Mouse (Mus musculus) CH12F3 (cell line): ENCODE data around the gene Ttc28.

Experiments used
- in situ Hi-C: fragments of 300-500 bp; cut with MboI; formaldehyde crosslinking; loops from 2 replicates; pipeline ENCODE4 v1.14.3; 2020; ENCODE audit warnings: low sequenced_read_pairs

Ttc28 gene

DNA sequence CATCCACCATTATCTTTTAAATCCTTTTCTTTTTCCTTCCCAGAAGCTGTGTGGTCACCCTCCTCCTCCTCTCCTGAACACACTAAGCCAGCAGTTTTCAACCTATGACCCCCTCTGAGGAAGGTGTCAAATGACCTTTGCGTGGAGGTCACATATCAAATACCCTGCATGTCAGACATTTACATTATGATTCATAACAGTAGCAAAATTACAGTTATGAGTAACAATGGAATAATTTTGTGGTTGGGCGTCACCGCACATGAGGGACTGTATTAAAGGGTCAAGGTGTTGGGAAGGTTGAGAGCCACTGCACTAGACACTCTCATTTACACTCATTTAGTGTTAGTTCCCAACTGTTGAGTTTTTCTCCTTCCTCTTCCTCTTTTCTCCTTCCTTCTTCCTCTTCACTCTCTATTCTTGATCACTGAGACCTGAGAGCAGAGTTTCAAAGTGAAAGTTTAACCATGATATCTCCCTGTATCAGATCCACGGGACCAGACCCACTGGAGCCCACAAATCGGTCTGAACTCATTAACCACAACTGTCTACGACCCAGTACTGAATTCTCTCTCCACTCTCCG lies 245.1 kb downstream of the Ttc28 start:
- in situ Hi-C loops: no loop called here

- in situ Hi-C loops: no loop called here
Observed at GRCm38 (mm10) chr5:111125746-111126145, 246.1 kb downstream of the Ttc28 start.

DNA sequence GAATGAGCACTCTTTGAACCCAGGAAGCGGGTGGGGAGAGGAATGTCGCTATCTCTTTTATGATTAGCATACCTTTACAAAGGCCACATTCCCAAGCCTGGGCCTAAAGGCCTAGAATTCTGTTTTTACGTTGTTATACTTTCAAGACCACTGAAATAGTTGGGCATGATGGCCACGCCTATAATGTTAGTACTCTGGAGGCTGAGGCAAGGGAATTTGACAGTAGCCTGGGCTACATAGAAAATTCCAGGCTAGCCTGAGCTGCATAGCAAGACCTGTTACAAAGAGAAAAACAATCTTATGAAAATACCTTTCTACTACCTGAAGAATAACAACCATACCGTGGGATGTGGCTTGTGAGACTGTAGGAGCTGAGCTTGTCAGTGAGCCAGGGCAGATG lies 248.2 kb downstream of the Ttc28 start:
- in situ Hi-C loops: no loop called here

DNA sequence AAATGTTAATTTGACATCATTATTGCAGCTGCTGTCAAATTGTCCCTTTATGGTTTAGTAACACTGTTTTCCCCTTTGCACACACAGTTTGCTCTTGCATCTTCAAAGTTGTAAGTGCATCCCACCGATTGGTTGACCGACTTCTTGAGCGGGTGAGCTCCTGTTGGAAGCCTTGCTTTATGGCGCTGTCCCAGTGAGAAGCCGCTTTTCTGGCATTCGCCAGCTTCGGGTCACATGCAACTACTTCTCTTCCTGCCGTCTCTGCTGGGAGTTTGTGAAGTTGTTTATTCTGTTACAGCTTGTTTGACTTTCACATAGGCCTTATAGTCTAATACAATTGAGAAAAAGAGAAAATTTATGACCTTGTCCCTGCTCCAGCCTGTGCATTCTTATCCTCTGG lies 250.5 kb downstream of the Ttc28 start:
- in situ Hi-C loops: no loop called here

DNA sequence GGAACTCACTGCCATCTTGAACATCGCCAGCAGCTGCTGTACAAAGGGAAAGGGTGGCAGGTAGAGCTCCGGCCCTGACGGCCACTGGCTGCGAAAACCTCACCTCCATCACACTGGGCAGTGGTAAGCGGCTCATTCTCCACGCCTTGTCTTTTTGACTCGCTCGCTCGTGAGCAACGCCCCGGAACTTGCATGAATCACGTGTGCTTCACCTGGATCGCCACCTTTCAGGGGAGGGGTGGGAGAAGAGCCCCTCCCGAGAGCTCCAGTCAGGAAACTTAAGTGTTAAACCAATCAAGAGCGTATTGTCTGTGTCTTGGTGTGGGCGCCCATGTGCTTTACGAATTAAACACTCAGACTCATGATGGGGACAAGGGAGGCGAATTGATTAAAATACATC lies 252.0 kb downstream of the Ttc28 start:
- in situ Hi-C loops: no loop called here

DNA sequence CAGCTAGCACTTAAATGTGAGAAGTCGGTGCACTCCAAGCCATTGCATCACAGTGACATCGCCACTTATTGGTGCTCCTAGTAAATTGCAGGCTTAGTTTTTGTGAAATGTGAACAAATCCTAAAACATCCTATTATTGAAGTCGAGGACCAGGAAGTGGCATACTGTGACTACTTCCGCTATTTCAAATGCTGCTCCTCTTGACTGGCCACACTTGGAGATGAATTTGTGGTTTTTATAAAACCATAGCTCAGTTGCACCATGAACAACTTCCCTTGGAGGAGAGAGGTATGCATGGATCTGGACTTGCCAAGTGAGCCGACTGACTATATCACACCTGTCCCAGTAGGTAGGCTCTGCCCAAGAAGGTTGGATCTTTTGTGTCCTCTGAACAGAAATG lies 253.5 kb downstream of the Ttc28 start:
- in situ Hi-C loops: no loop called here

GRCm38 (mm10) chr5:111133754-111134153 lies 254.2 kb downstream of the Ttc28 start:
- in situ Hi-C loops: no loop called here

- in situ Hi-C loops: no loop called here
Observed at GRCm38 (mm10) chr5:111137283-111137682, 257.7 kb downstream of the Ttc28 start.

DNA sequence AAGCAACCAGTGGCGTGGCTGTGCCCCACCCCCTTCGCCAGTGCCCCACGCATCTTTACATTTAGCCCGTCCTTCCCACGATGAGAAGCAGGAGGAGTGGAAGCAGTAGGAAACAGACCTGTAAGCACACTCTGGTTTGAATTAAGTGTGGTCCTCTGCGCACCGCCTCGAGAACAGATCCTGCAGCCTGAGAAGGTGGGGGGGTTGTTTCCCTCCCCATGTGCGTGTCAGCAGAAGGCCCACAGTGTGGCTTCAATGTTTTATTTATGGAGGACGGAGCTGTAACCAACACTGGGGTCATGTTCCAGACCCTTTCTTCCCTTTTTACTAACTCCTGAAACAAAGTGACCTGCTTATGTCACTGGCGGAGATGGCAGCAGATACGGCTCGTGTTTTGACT lies 258.1 kb downstream of the Ttc28 start:
- in situ Hi-C loops: no loop called here

DNA sequence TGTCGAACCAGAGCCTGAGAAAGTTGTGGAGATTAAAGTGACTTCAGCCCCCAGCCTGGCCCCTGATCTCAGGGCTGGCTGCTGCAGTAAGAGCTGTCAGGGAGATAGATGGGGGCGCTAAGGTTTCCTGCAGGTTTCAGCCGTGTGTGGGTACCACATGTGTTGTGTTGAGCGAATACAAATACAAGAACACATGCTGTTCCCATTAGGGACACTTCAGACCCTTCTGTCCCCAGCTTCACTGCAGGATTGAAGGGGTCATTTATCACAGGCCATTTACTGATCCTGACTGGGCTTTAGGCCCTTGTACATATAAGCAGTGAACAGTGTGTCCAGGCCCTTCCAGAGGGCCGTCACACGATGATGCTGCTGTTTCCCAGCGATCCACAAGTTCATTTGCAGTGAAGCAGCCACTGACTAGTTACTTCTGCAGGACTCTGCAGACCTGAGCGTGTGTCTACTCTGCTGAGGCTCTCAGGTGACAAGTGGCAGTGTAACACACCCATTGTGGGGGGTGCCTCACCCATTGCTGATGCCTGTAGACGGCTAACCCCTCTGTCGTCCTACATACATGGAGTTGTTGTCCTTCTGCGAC lies 258.7 kb downstream of the Ttc28 start:
- in situ Hi-C loops: no loop called here

GRCm38 (mm10) chr5:111138927-111139565 lies 259.4 kb downstream of the Ttc28 start:
- in situ Hi-C loops: no loop called here

GRCm38 (mm10) chr5:111139622-111140021 lies 260.0 kb downstream of the Ttc28 start:
- in situ Hi-C loops: no loop called here

DNA sequence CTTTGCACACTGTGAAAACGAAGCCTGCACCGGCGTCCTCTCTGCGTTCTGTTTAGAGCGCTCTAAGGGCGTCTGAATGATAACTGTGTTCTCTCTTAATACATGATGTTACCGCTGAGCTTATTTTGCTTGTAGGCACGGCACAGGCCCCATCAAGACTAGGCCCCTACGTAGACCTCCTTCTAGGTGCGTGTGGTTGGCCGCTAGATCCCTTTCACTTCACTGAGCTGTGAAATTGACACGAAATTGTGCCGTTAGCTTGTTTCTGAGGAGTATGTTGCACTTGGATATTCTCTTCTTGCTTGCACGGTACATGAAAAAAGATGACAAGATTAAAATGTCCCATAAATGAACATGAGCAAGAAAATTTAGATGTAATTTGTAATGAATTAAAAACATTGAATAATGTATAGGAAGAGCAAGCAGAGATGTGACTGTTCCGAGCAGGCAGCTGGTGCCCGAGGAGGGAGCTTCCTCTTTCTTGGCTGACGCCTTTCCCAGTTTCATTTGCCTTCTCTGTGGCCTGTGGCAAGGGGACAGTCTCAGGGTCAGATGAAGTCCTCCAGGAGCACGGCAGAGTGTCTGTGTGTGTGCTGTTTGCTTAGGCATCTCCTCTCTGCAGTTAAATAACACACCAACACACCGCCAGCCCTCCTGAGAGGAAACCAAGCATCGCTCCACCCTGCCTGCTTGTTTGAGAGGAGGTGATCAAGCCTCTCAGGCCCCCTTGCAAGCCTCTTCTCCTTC lies 261.7 kb downstream of the Ttc28 start:
- in situ Hi-C loops: no loop called here

DNA sequence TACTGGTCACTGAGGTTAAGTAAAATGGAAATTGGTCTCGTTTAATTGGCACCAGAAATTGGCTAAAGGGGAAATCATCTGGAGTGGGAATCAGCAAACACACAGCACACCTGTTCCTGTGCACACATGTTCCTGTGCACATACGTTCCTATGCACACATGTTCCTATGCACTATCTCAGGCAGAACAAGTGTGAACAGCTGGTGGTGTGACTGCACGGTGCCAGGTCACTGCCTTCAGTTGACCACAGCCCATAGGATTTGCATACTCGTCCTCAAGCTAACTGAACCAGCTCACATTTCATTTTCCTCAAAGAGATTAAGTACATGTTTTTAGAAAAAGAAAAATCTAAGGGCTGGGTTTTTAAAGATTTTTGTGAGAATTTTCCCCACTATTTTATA lies 263.2 kb downstream of the Ttc28 start:
- in situ Hi-C loops: no loop called here

DNA sequence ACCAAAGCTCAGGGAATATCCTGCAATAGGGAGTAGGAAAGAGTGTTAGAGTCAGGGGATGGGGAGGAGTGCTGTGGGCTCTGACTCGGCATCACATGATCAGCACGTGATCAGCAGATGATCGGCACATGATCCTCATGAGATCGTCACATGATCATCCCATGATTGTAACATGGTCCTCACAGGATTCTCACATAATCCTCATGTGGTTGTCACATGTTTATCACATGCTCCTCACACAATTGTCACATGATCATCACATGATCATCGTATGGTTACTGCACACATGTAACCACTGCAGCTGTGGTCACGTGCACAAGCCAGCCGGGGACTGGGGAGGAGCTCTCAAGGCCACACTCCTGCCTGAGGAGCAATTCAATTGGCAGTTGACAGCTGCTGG lies 264.8 kb downstream of the Ttc28 start:
- in situ Hi-C loops: no loop called here

- in situ Hi-C loops: no loop called here
Observed at GRCm38 (mm10) chr5:111150581-111150980, 271.0 kb downstream of the Ttc28 start.

DNA sequence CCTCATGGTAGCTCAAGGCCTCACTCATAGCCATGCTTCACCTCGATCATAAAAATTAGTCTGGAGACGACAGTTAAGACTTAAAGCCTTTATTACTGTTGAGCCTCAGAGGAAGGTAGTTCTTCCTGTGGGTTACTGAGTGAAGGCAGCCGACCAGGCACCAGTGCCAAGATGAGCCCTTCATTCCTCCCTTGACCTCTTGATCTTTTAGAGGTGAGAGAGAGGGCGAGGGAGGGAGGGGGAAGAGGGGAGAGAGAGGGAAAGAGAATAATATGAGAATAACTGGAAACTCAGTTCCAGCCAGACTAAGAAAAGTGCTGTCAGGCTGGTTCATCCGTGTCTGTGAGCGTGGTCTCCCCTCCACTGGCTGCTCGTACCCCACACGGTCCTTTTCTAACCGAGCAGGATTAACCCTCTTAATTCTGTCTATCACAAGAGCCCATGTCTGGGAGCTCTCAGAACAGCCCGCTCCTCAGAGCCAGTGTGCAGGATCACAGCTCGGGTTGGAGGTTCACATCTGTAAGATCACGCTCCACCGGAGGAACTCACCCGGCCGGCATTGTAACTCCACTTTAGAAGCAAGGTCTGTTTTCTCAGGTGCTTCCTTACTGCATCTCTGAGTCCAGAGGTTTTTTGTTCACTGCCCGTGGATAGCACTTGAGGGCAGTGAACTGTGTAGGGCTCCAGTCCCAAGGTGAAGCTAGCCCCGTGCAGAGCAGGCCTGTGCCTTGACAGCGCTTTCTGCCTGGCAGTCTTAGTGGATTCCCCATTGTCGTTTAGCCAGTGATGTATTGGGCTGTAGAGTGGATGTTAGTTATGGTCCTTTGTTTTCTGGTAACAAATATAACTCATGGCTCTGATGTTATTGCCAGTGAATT lies 272.5 kb downstream of the Ttc28 start:
- in situ Hi-C loops: no loop called here

- in situ Hi-C loops: no loop called here
Observed at GRCm38 (mm10) chr5:111154586-111154985, 275.0 kb downstream of the Ttc28 start.

GRCm38 (mm10) chr5:111155271-111155670 lies 275.7 kb downstream of the Ttc28 start:
- in situ Hi-C loops: no loop called here

DNA sequence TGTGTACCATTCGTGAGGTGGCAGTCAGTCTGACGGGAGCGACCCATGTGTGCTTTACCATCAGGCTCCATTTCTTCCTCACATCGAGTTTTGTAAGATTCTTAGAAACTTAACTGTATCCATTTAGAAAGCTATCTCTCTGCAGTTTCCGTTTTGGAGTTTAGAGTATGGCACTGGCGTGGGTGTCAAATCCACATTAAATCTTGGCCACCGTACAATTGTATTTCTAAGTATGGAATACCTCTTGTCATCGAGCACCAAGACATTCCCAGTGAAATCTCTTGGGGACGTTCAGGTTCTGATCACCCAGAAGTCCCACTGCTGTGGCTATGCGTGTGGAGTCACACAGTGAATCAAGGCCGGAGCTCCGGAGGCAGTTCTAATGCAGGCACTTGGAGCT lies 276.3 kb downstream of the Ttc28 start:
- in situ Hi-C loops: no loop called here

DNA sequence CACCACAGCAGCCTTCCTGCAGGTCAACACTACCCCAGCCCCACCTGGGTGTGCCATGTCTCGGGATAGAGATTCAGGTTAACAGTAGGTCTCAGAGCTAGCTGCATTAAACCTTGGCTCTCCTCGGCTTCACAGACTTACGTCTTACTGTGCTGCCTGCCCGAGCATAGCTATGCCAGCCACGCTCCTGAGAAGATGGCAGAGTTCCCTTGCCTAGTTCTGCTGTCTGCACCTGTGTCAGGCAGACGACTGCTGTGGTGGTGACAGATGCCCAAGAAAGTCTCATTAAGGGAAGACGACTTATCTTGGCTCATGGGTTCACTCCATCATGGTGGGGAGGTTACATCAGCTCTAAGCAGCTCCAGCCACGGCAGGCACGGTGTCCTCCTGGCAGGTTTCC lies 278.7 kb downstream of the Ttc28 start:
- in situ Hi-C loops: no loop called here
